Mouse (Mus musculus): Measurements from ENCODE around the gene Ptger3. TPM values are rescaled to one million over a fixed set of nuclear protein-coding genes. Genes with fewer than 3 reads are reported as not detected.
A peak's percentile ranks its signal among the peaks of the same experiment; 100 is the strongest.

Gene Ptger3
- polyA plus RNA-seq, 1 experiment, result 0.01 TPM

DNA sequence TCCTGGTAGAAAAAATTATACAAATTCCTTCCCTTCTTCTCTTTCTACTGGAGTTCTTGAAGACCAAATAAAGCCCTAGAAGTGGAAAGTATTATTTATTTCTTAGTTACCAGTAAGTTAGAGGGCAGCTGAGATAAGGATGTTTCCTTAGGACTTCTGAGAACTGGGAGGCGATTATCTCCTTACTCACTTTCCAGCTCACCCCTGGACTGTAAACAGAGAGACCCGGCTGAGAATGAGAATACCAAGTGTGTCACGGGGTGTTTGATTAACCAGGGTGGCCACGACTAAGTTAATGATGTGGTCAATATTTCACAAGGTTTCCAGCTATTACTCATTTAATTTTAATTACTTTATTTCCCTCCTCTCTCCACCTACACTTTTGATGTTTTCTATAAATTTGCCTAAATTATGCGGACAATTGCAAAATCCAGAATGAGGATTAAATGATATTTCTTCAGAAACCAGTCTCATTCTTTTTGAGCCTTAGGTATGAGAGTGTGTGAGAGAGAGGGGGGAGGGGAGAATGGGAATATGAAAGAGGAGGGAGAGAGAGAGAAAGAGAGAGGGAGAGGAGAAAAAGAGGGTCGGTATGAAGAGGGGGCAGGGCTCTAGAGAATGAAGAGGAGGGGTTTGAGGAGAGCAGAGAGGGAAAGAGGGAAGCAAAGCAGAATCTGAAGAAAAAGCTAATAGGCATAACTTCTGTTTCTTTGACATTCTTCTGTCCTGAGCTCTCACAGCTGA lies 121.9 kb downstream of the Ptger3 start:
- TF ChIP-seq MYOD1 (IDR thresholded peaks at IDR 0.05; ENCODE audit: control insufficient read depth, insufficient read length, low read depth), result no peak
- no peak for TF ChIP-seq USF1 (IDR thresholded peaks at IDR 0.05; ENCODE audit: low read depth)
- no peak for TF ChIP-seq FOSL1 (IDR thresholded peaks at IDR 0.05; ENCODE audit: insufficient read depth, low read length, poor library complexity, severe bottlenecking)
- no peak for TF ChIP-seq CEBPB (IDR thresholded peaks at IDR 0.05; ENCODE audit: low read depth)
- TF ChIP-seq MAX (IDR thresholded peaks at IDR 0.05), result no peak
- no peak for TF ChIP-seq CTCF (IDR thresholded peaks at IDR 0.05; ENCODE audit: control insufficient read depth, insufficient read depth, insufficient read length)
- no peak for TF ChIP-seq MYOG (IDR thresholded peaks at IDR 0.05; ENCODE audit: control insufficient read depth, extremely low read depth, insufficient read length)
- Histone ChIP-seq H3K36me3 (ENCODE audit: control insufficient read depth, insufficient read depth) (no peaks in the 10 kb centered on the region), H3K79me2 (ENCODE audit: control insufficient read depth, insufficient read depth) (no peaks in the 10 kb centered on the region), H3K27me3 (ENCODE audit: control insufficient read depth, insufficient read depth, insufficient read length) (no peaks in the 10 kb centered on the region), H3ac (ENCODE audit: control insufficient read depth, insufficient read length, low read depth) (no peak overlapping the region), H3K79me3 (ENCODE audit: low read depth) (no peaks in the 10 kb centered on the region), H3K4me3 (ENCODE audit: insufficient read depth, poor library complexity, severe bottlenecking) (no peak overlapping the region)

Small RNA genes within 50 kb of the gene (microRNA-seq; reads per million reads assigned to microRNA genes)
- 549 reads per million, percentile 84 among the genes with 10 or more reads in this experiment for gene Mir186 (ENCODE audit: borderline microRNAs expressed)

Other genes with a start within 250 kb of the Ptger3 start
- 16.6 TPM for gene Zranb2, start 32.7 kb upstream of the Ptger3 start, polyA plus RNA-seq (2012; fragmentation: generic; extraction: Trizol)

Data from C2C12 (cell line).